Mouse (Mus musculus) bone marrow macrophage, adult 2 months (primary cell): ENCODE measurements around the gene Synj1.

Experiments
- CTCF ChIP-seq: IDR thresholded peaks from 2 replicates; pipeline ENCODE4 v1.5.1; 2012; ENCODE audit warnings: low read depth, mild to moderate bottlenecking, low read length, moderate library complexity
- POLR2A ChIP-seq: IDR thresholded peaks from 2 replicates; pipeline ENCODE4 v1.6.1; 2012; ENCODE audit warnings: mild to moderate bottlenecking, low read depth, low read length, borderline replicate concordance

GRCm38 (mm10) chr16:90950354-90950963 is 60.6 kb downstream of the Synj1 start:
- TF ChIP-seq POLR2A (no peak), CTCF (no peak)
